Mouse (Mus musculus) intestine, postnatal 0 days (tissue): ENCODE data around the gene Tspan1. TPM values are rescaled to one million over a fixed set of nuclear protein-coding genes. Genes with fewer than 3 reads are reported as not detected.
A peak's percentile ranks its signal among the peaks of the same experiment; 100 is the strongest.

Source experiments
- ATAC-seq: fragments of 200-750 bp; cut with Nextera tagmentation; 2 replicates; pipeline ENCODE4 v1.8.0; 2017; ENCODE audit warnings: mild to moderate bottlenecking, moderate TSS enrichment, moderate library complexity
- H3K27ac ChIP-seq: fragments of 300-500 bp; sonication (generic); 2 replicates; pipeline ENCODE4 v1.5.1; 2014; ENCODE audit warnings: mild to moderate bottlenecking, low read depth, low read length, moderate library complexity
- H3K27me3 ChIP-seq: fragments of 300-500 bp; sonication (generic); replicated peaks from 2 replicates; pipeline ENCODE4 v1.6.1; 2014; ENCODE audit warnings: low read length, mixed read lengths; ENCODE audit not compliant: control insufficient read depth, insufficient read depth
- H3K36me3 ChIP-seq: fragments of 300-500 bp; sonication (generic); 2 replicates; pipeline ENCODE4 v1.6.1; 2014; ENCODE audit warnings: mild to moderate bottlenecking, moderate library complexity; ENCODE audit not compliant: control insufficient read depth, insufficient read depth
- H3K4me1 ChIP-seq: fragments of 300-500 bp; sonication (generic); replicated peaks from 2 replicates; pipeline ENCODE4 v1.6.1; 2014; ENCODE audit warnings: antibody characterized with exemption, low read length, mixed read lengths; ENCODE audit not compliant: control insufficient read depth, insufficient read depth
- H3K4me2 ChIP-seq: fragments of 300-500 bp; sonication (generic); replicated peaks from 2 replicates; pipeline ENCODE4 v1.6.1; 2014; ENCODE audit warnings: low read depth, mild to moderate bottlenecking, moderate library complexity
- H3K4me3 ChIP-seq: fragments of 300-500 bp; sonication (generic); 2 replicates; pipeline ENCODE4 v1.5.1; 2014; ENCODE audit warnings: low read depth, low read length
- H3K9ac ChIP-seq: fragments of 300-500 bp; sonication (generic); 2 replicates; pipeline ENCODE4 v1.6.1; 2014; ENCODE audit warnings: mild to moderate bottlenecking, low read depth, low read length
- H3K9me3 ChIP-seq: fragments of 300-500 bp; sonication (generic); 2 replicates; pipeline ENCODE4 v1.6.1; 2016; ENCODE audit warnings: mixed run types; ENCODE audit not compliant: control insufficient read depth
- CTCF ChIP-seq: sonication (generic); IDR thresholded peaks from 2 replicates; pipeline ENCODE4 v1.5.1; 2016; ENCODE audit warnings: low read depth, mild to moderate bottlenecking, control low read depth, antibody characterized with exemption, moderate library complexity
- WGBS: fragments of 180-500 bp; shearing (Covaris S2); extraction: QIAGEN DNeasy Blood & Tissue Kit; methylation state at CpG from one replicate; pipeline ENCODE4 v1.1.7; 2014; 5-methylcytosine and 5-hydroxymethylcytosine counted together
- polyA plus RNA-seq: library from polyadenylated mRNA; unstranded; fragments of >200 nt; fragmentation: Nextera tagmentation; extraction: Ambion mirVana; gene quantifications from 2 replicates; pipeline ENCODE4 v1.2.1, GENCODE M21; 2015

The Tspan1 gene
- 40.1 and 63.8 TPM in 2 replicates for polyA plus RNA-seq

DNA sequence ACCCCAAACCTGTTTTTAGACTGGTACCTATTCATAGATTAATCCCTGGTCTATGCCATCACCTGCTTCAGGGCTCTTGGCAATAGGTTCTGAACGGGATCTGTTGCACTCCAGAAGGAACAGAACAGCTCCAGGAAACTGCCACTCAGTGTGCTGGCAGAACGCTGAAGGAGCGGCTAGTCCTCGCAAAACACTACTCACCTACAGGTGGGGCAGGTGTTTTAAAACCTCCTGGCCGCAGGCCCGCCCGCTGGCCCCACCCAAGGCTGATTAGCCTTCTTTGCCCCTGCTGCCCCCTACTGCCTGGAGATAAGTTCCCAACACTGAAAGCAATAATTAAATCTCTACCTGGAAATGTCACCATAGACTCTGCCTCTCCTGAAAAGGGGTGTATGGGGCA, at the start of gene Tspan1:
Tspan1 (minus strand) TSS at position 198 of the 400 bp plus-strand sequence.
- H3K9ac ChIP-seq: no peak within 1 kb of the TSS
- H3K9me3 ChIP-seq: no peaks in the 10 kb centered on the region
- no peaks in the 10 kb centered on the region; the same call in 1 of the 2 replicates for H3K4me1 ChIP-seq
- peak within 1 kb of the TSS; percentile 4; the same call in 1 of the 2 replicates for H3K4me3 ChIP-seq
- no peaks in the 10 kb centered on the region for H3K27me3 ChIP-seq
- peak within 1 kb of the TSS; percentile 48 for H3K4me2 ChIP-seq
- no peaks in the 10 kb centered on the region for H3K36me3 ChIP-seq
- H3K27ac ChIP-seq: peak within 1 kb of the TSS; percentile 62
- 14% methylated on average over 7 of the region's 7 CpGs for WGBS
- peak; percentile 74 for TF ChIP-seq CTCF
- ATAC-seq: peak; percentile 63

DNA sequence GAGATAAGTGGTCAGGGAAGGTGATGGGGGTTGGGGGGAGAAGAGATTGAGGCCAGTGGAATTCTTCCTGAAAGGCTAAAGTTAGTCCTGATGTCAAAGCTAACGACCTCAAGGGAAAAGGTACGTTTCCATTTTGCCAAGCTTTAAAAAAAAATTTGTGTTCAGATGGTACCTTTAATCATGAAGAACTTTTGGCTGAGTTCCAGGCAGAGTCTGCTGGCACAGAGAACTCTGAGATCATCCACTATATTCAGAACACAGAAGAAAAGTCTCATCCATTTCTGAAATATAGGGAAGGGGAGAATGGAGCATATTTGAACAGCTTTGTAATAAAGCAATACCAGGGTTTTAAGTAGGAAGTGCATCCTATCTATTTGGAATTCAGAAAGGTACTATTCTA, 49.6 kb upstream of the Tspan1 start:
- no peak overlapping the region for H3K4me3 ChIP-seq
- TF ChIP-seq CTCF: no peak
- no peak overlapping the region for H3K27ac ChIP-seq
- no peak overlapping the region for H3K9ac ChIP-seq
- ATAC-seq: no peak
- no peak overlapping the region for H3K4me2 ChIP-seq
- no peaks in the 10 kb centered on the region for H3K9me3 ChIP-seq
- H3K4me1 ChIP-seq: no peaks in the 10 kb centered on the region
- WGBS: 40% methylated on average over 2 of the region's 2 CpGs
- H3K27me3 ChIP-seq: no peaks in the 10 kb centered on the region
- H3K36me3 ChIP-seq: no peaks in the 10 kb centered on the region

DNA sequence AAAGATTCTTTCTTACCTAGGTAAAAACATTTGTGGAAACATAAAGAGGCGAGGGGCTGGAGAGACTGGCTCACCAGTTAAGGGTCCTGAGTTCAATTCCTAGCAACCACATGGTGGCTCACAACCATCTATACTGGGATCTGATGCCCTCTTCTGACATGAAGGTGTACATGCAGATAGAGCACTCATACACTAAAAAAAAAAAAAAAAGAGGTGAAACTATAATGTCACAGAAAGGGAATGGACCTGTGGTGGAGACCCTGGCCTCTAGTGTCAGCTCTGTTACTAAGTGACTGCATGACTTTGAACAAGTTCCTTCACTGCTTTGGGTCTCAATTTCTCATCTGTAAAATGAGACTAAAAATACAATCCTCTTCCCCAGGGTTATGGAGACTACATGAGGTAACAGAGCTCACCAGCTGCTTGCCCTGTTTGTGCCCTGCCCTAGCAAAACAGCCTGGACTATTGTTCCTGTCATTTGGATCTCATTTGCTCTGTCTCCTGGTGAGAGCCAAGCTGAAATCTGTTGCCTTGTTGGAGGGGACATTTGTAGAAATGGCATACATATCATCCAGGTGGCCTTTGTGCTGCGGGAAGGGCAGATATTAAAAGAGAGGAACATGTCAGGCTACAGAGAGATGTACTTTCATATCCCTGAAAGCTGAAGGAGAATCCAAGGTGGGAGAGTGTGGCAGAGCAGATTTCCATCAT, 48.6 kb upstream of the Tspan1 start:
- no peak overlapping the region for H3K27ac ChIP-seq
- H3K4me2 ChIP-seq: no peak overlapping the region
- H3K4me3 ChIP-seq: no peak overlapping the region
- H3K9me3 ChIP-seq: no peaks in the 10 kb centered on the region
- WGBS: 94% methylated on average over 2 of the region's 2 CpGs
- ATAC-seq: no peak
- no peak overlapping the region for H3K9ac ChIP-seq
- H3K36me3 ChIP-seq: no peaks in the 10 kb centered on the region
- no peaks in the 10 kb centered on the region for H3K27me3 ChIP-seq
- H3K4me1 ChIP-seq: no peaks in the 10 kb centered on the region
- TF ChIP-seq CTCF: no peak

DNA sequence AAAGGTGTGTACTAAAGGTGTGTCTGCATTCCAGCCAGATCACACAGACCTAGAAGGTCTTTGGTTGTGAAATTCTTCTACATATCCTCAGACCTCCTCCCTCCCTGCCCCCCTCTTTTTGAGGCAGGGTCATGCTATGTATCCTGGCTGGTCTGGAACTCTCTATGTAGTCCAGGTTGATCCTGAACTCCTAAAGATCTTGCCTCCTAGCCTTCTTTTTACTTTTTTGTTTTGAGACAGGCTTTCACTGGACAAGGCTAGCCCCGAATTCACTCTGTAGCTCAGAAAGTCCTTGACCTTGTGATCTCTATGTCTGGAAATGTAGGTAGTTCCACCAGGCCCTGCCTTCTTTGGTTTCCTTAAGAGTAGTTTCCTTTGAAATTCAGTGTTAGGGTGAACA, 41.5 kb upstream of the Tspan1 start:
- no peak for TF ChIP-seq CTCF
- no peak for ATAC-seq
- WGBS: 81% methylated on average over 1 of the region's 1 CpGs
- Histone ChIP-seq H3K27me3 (no peaks in the 10 kb centered on the region), H3K4me2 (no peak overlapping the region), H3K4me3 (no peak overlapping the region), H3K27ac (no peak overlapping the region), H3K36me3 (no peaks in the 10 kb centered on the region), H3K4me1 (no peaks in the 10 kb centered on the region), H3K9ac (no peak overlapping the region), H3K9me3 (no peaks in the 10 kb centered on the region)

DNA sequence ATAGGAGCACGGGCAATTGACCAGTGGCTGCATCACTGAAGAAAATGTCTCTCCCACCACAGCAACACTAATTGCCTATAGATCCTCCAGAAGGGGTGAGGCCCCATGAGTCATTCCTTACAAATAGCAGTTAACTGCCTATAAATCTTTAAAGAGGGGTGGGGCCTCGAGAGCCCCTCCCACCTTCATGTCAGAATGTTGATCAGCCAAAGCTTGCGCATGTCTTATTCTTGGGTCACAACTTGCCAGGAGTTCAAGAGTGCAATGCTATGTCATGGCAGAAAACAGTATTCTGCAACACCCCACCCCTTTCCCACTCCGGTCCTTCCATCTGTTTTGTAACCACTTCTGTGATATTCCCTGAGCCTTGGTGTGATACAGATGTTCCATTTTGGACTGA, 39.1 kb upstream of the Tspan1 start:
- Histone ChIP-seq H3K4me2 (no peak overlapping the region), H3K27me3 (no peaks in the 10 kb centered on the region), H3K36me3 (no peaks in the 10 kb centered on the region), H3K4me3 (no peak overlapping the region), H3K27ac (no peak overlapping the region), H3K9me3 (no peaks in the 10 kb centered on the region), H3K9ac (no peak overlapping the region), H3K4me1 (no peaks in the 10 kb centered on the region)
- no peak for TF ChIP-seq CTCF
- WGBS: 48% methylated on average over 4 of the region's 4 CpGs
- peak; percentile 65 for ATAC-seq

DNA sequence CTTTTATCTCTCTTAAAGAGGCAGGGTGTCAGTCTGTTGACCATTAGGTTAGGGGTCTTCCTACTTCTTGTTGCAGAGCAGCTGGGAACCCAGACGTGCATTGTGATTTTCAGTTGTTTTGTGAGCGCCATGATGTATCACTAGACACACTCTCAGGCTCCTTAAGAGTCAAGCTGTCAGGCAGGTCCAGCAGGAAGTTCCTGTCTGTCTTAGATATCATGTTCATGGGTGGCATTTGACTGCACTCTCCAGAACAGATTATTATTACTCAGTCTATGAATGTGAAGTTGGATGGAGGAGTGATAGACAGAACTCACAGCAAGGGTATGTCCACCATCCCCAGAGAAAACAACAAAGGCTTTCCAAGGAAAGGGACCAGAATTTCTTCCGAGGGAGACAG, 37.0 kb upstream of the Tspan1 start:
- H3K4me2 ChIP-seq: no peak overlapping the region
- H3K27ac ChIP-seq: no peak overlapping the region
- no peaks in the 10 kb centered on the region for H3K27me3 ChIP-seq
- H3K4me1 ChIP-seq: no peaks in the 10 kb centered on the region
- H3K9ac ChIP-seq: no peak overlapping the region
- no peaks in the 10 kb centered on the region for H3K36me3 ChIP-seq
- H3K4me3 ChIP-seq: no peak overlapping the region
- ATAC-seq: no peak
- H3K9me3 ChIP-seq: no peaks in the 10 kb centered on the region
- no peak for TF ChIP-seq CTCF
- 71% methylated on average over 3 of the region's 3 CpGs for WGBS
